In genomic region chr3:104579186-104579585, GRCm38 (mm10) we compare ENCODE assay signal across 27 mouse cellular contexts.
"Had no signal": no experiment of that assay in that cellular context is flagged by ENCODE, and none has a peak within 500 bp of the region (broad histone marks: within the 10 kb centered on the region; RNA-seq: fewer than 3 reads in every experiment).

No protein-coding gene starts in this region.

- H3K36me3 ChIP-seq: embryonic facial prominence, embryonic 10.5 days; embryonic facial prominence, embryonic 12.5 days; embryonic facial prominence, embryonic 13.5 days; embryonic facial prominence, embryonic 15.5 days; forebrain, embryonic 10.5 days; forebrain, embryonic 12.5 days; forebrain, embryonic 15.5 days had no signal

- H3K4me3 ChIP-seq: embryonic facial prominence, embryonic 10.5 days; embryonic facial prominence, embryonic 12.5 days; embryonic facial prominence, embryonic 13.5 days; embryonic facial prominence, embryonic 15.5 days; erythroblast, embryonic 14.5 days; forebrain, embryonic 10.5 days; forebrain, embryonic 12.5 days; forebrain, embryonic 13.5 days; forebrain, embryonic 15.5 days; gastrocnemius, adult 2 months had no signal

- H3K27me3 ChIP-seq: embryonic facial prominence, embryonic 12.5 days; embryonic facial prominence, embryonic 13.5 days; embryonic facial prominence, embryonic 15.5 days; forebrain, embryonic 12.5 days; forebrain, embryonic 13.5 days; forebrain, embryonic 15.5 days had no signal

- H3K4me1 ChIP-seq: embryonic facial prominence, embryonic 10.5 days; embryonic facial prominence, embryonic 12.5 days; embryonic facial prominence, embryonic 13.5 days; embryonic facial prominence, embryonic 15.5 days; forebrain, embryonic 12.5 days; forebrain, embryonic 15.5 days had no signal

- H3K9ac ChIP-seq: embryonic facial prominence, embryonic 12.5 days; embryonic facial prominence, embryonic 13.5 days; embryonic facial prominence, embryonic 15.5 days; forebrain, embryonic 12.5 days; forebrain, embryonic 13.5 days; forebrain, embryonic 15.5 days; forebrain, postnatal 0 days had no signal

- H3K9me3 ChIP-seq: embryonic facial prominence, embryonic 10.5 days; embryonic facial prominence, embryonic 12.5 days; embryonic facial prominence, embryonic 13.5 days; embryonic facial prominence, embryonic 15.5 days; forebrain, embryonic 10.5 days; forebrain, embryonic 12.5 days; forebrain, embryonic 13.5 days; forebrain, embryonic 15.5 days had no signal

- H3K4me2 ChIP-seq: embryonic facial prominence, embryonic 12.5 days; embryonic facial prominence, embryonic 13.5 days; embryonic facial prominence, embryonic 15.5 days; forebrain, embryonic 12.5 days; forebrain, embryonic 13.5 days; forebrain, embryonic 15.5 days had no signal

- ATAC-seq: forebrain, embryonic 13.5 days; forebrain, embryonic 14.5 days; forebrain, embryonic 15.5 days; forebrain, embryonic 16.5 days; forebrain, postnatal 0 days had no signal

- DNase-seq: cerebellum, adult 2 months; cerebellum, adult 8-10 months; cerebellum, adult 9-10 months; cerebellum, adult 9-11 months; cerebellum, postnatal 10 days; cerebellum, postnatal 25 days; cerebellum, postnatal 36 days; embryo, embryonic 11 days; forebrain, postnatal 0 days; gastrocnemius, adult 2 months; gastrocnemius, postnatal 10 days; gastrocnemius, postnatal 14 days; gastrocnemius, postnatal 25 days; gastrocnemius, postnatal 36 days; heart, adult 11 months; heart, adult 18-20 months had no signal

- H3K27ac ChIP-seq: embryonic facial prominence, embryonic 10.5 days; embryonic facial prominence, embryonic 12.5 days; embryonic facial prominence, embryonic 13.5 days; embryonic facial prominence, embryonic 15.5 days; forebrain, embryonic 10.5 days; forebrain, embryonic 12.5 days; forebrain, embryonic 13.5 days; forebrain, embryonic 15.5 days; gastrocnemius, adult 2 months had no signal
